ENCODE assay signal across 24 mouse cellular contexts in genomic region chr10:60272241-60272640, GRCm38 (mm10). TPM values are rescaled to one million over a fixed set of nuclear protein-coding genes. Genes with fewer than 3 reads are reported as not detected.
DNase-seq lines count a peak whose midpoint lies in the region; ATAC-seq and TF ChIP-seq lines count a peak whose summit lies in the region.
"Had no signal": no experiment of that assay in that cellular context is flagged by ENCODE, and none has a peak within 500 bp of the region (broad histone marks: within the 10 kb centered on the region; RNA-seq: fewer than 3 reads in every experiment).

No protein-coding gene starts in this region.

- H3K4me3 ChIP-seq in heart, embryonic 11.5 days (ENCODE audit: low read depth, low read length): no peak overlapping the region
- no peak overlapping the region for H3K4me3 ChIP-seq in heart, adult 2 months
- H3K4me3 ChIP-seq in liver, embryonic 11.5 days (ENCODE audit: low read depth, low read length): no peak overlapping the region
- no peak overlapping the region for H3K4me3 ChIP-seq in liver, embryonic 13.5 days (replicated peaks)
- no peak overlapping the region for H3K4me3 ChIP-seq in forebrain, embryonic 11.5 days (ENCODE audit: low read depth, low read length)
- H3K4me3 ChIP-seq: forebrain, embryonic 15.5 days; hindbrain, embryonic 15.5 days; kidney, embryonic 15.5 days; left cerebral cortex, adult 2 months; liver, embryonic 15.5 days; megakaryocyte, embryonic 14.5 days; midbrain, embryonic 15.5 days; myocyte had no signal

- no peak overlapping the region for H3K27ac ChIP-seq in heart, embryonic 11.5 days (ENCODE audit: low read depth, low read length)
- H3K27ac ChIP-seq in heart, adult 2 months: no peak overlapping the region
- no peak overlapping the region; the same call in 1 of the 2 replicates for H3K27ac ChIP-seq in liver, embryonic 11.5 days (ENCODE audit: low read depth, low read length)
- H3K27ac ChIP-seq in liver, embryonic 13.5 days: no peak overlapping the region
- H3K27ac ChIP-seq in forebrain, embryonic 11.5 days (ENCODE audit: low read depth, low read length): no peak overlapping the region
- H3K27ac ChIP-seq: forebrain, embryonic 15.5 days; hindbrain, embryonic 15.5 days; kidney, embryonic 15.5 days; left cerebral cortex, adult 2 months; liver, embryonic 15.5 days; midbrain, embryonic 15.5 days had no signal

- H3K79me2 ChIP-seq in heart, adult 2 months (replicated peaks; ENCODE audit: control insufficient read depth, insufficient read depth, low read length): no peaks in the 10 kb centered on the region

- ATAC-seq in heart, embryonic 11.5 days (replicated peaks; ENCODE audit: insufficient number of reproducible peaks, low FRiP score, low TSS enrichment): peak; percentile 46; the same call in 1 of the 2 replicates
- ATAC-seq in liver, embryonic 11.5 days (replicated peaks; ENCODE audit: low FRiP score): peak; percentile 64
- peak; percentile 49 for ATAC-seq in liver, embryonic 13.5 days (ENCODE audit: low read depth)
- ATAC-seq in forebrain, embryonic 11.5 days (replicated peaks; ENCODE audit: low FRiP score): no peak
- ATAC-seq: forebrain, embryonic 15.5 days; intestine, postnatal 0 days; midbrain, embryonic 15.5 days had no signal

- peaks cover 13% of the 10 kb centered on the region for H3K4me1 ChIP-seq in heart, embryonic 11.5 days (ENCODE audit: control insufficient read depth, insufficient read depth, low read length)
- H3K4me1 ChIP-seq in heart, adult 2 months (ENCODE audit: control insufficient read depth, insufficient read depth, low read length): no peaks in the 10 kb centered on the region
- H3K4me1 ChIP-seq in liver, embryonic 11.5 days (replicated peaks; ENCODE audit: control insufficient read depth, insufficient read depth, low read length): peaks cover 20% of the 10 kb centered on the region
- H3K4me1 ChIP-seq in liver, embryonic 13.5 days (replicated peaks): peaks cover 45% of the 10 kb centered on the region
- H3K4me1 ChIP-seq in forebrain, embryonic 11.5 days (replicated peaks; ENCODE audit: control insufficient read depth, insufficient read depth, low read length): no peaks in the 10 kb centered on the region
- H3K4me1 ChIP-seq: hindbrain, embryonic 15.5 days had no signal

- no peak for TF ChIP-seq CTCF in heart, adult 2 months (IDR thresholded peaks at IDR 0.05)

- TF ChIP-seq POLR2A in heart, adult 2 months (IDR thresholded peaks at IDR 0.05; ENCODE audit: insufficient read depth, low read depth, low read length): no peak

- 14% methylated on average over 6 of the region's 6 CpGs for WGBS in heart, embryonic 11.5 days (ENCODE audit: insufficient replicate concordance)
- WGBS in heart, adult 2 months: 43% methylated on average over 6 of the region's 6 CpGs
- 22% methylated on average over 6 of the region's 6 CpGs for WGBS in liver, embryonic 11.5 days
- WGBS in liver, embryonic 13.5 days (ENCODE audit: insufficient replicate concordance): 10% methylated on average over 6 of the region's 6 CpGs
- 69% methylated on average over 6 of the region's 6 CpGs for WGBS in forebrain, embryonic 11.5 days

- H3K27me3 ChIP-seq in heart, embryonic 11.5 days (ENCODE audit: control insufficient read depth, insufficient read depth, low read length): no peaks in the 10 kb centered on the region
- no peaks in the 10 kb centered on the region for H3K27me3 ChIP-seq in heart, adult 2 months (ENCODE audit: control insufficient read depth, insufficient read depth, low read length)
- no peaks in the 10 kb centered on the region for H3K27me3 ChIP-seq in liver, embryonic 11.5 days (replicated peaks; ENCODE audit: control insufficient read depth, insufficient read depth, low read length)
- no peaks in the 10 kb centered on the region for H3K27me3 ChIP-seq in liver, embryonic 13.5 days
- no peaks in the 10 kb centered on the region for H3K27me3 ChIP-seq in forebrain, embryonic 11.5 days (ENCODE audit: control insufficient read depth, insufficient read depth, low read length)
- H3K27me3 ChIP-seq: forebrain, embryonic 15.5 days; hindbrain, embryonic 15.5 days; kidney, embryonic 15.5 days; liver, embryonic 15.5 days; midbrain, embryonic 15.5 days had no signal

- H3K4me2 ChIP-seq in heart, embryonic 11.5 days: no peak overlapping the region
- H3K4me2 ChIP-seq in liver, embryonic 11.5 days: peak overlapping the region; percentile 7
- H3K4me2 ChIP-seq in liver, embryonic 13.5 days: no peak overlapping the region
- H3K4me2 ChIP-seq in forebrain, embryonic 11.5 days (ENCODE audit: low read depth, low read length, severe bottlenecking): no peak overlapping the region
- H3K4me2 ChIP-seq: forebrain, embryonic 15.5 days; hindbrain, embryonic 15.5 days; kidney, embryonic 15.5 days; liver, embryonic 15.5 days; midbrain, embryonic 15.5 days had no signal

- H3K9me3 ChIP-seq in heart, embryonic 11.5 days (replicated peaks; ENCODE audit: control insufficient read depth, low read length): no peaks in the 10 kb centered on the region
- no peaks in the 10 kb centered on the region for H3K9me3 ChIP-seq in liver, embryonic 11.5 days (ENCODE audit: control insufficient read depth, low read length)
- no peaks in the 10 kb centered on the region for H3K9me3 ChIP-seq in liver, embryonic 13.5 days (replicated peaks)
- no peaks in the 10 kb centered on the region for H3K9me3 ChIP-seq in forebrain, embryonic 11.5 days (ENCODE audit: control insufficient read depth, low read length)
- H3K9me3 ChIP-seq: forebrain, embryonic 15.5 days; hindbrain, embryonic 15.5 days; kidney, embryonic 15.5 days; liver, embryonic 15.5 days; megakaryocyte, embryonic 14.5 days; midbrain, embryonic 15.5 days had no signal

- H3K36me3 ChIP-seq in heart, embryonic 11.5 days (ENCODE audit: control insufficient read depth, insufficient read depth, low read length): no peaks in the 10 kb centered on the region
- H3K36me3 ChIP-seq in heart, adult 2 months (ENCODE audit: control insufficient read depth, insufficient read depth, low read length): no peaks in the 10 kb centered on the region
- H3K36me3 ChIP-seq in liver, embryonic 11.5 days (ENCODE audit: control insufficient read depth, insufficient read depth, low read length): no peaks in the 10 kb centered on the region
- H3K36me3 ChIP-seq in liver, embryonic 13.5 days: no peaks in the 10 kb centered on the region
- H3K36me3 ChIP-seq in forebrain, embryonic 11.5 days (ENCODE audit: control insufficient read depth, insufficient read depth, low read length): no peaks in the 10 kb centered on the region
- H3K36me3 ChIP-seq: forebrain, embryonic 15.5 days; hindbrain, embryonic 15.5 days; kidney, embryonic 15.5 days; liver, embryonic 15.5 days; midbrain, embryonic 15.5 days had no signal

- TF ChIP-seq EP300 in heart, adult 2 months (IDR thresholded peaks at IDR 0.05; ENCODE audit: insufficient read depth, low read depth, low read length): no peak

- intact Hi-C loops in heart, adult 2 months (cut with DNase I): no loop called here

- no peak for DNase-seq in heart, adult 2 months
- DNase-seq in liver, embryonic 11.5 days (ENCODE audit: low spot score): no peak
- DNase-seq in liver: no peak
- DNase-seq in liver, embryonic 13.5 days: no peak
- no peak for DNase-seq in forebrain, embryonic 11.5 days (ENCODE audit: low spot score)
- DNase-seq in right cerebral cortex, postnatal 25 days: no peak
- DNase-seq: adrenal gland, adult 2 months; B cell, adult 2 months; cerebellum, adult 11-12 months; gastrocnemius, postnatal 25 days; kidney, postnatal 4 days; layer of hippocampus, adult 9-11 months; lung, postnatal 10 days; thymus, postnatal 36 days had no signal

- no peak overlapping the region for H3K9ac ChIP-seq in heart, embryonic 11.5 days (ENCODE audit: low read depth, low read length)
- H3K9ac ChIP-seq in heart, adult 2 months (ENCODE audit: low read depth, low read length): no peak overlapping the region
- H3K9ac ChIP-seq in liver, embryonic 11.5 days (ENCODE audit: low read depth, low read length): no peak overlapping the region
- H3K9ac ChIP-seq in liver, embryonic 13.5 days: no peak overlapping the region
- no peak overlapping the region for H3K9ac ChIP-seq in forebrain, embryonic 11.5 days (ENCODE audit: low read length)
- H3K9ac ChIP-seq: forebrain, embryonic 15.5 days; hindbrain, embryonic 15.5 days; kidney, embryonic 15.5 days; liver, embryonic 15.5 days; midbrain, embryonic 15.5 days had no signal

RNA-seq across cellular contexts. Expression of gene Psap, which starts 5.2 kb away (rescaled TPM):
- 68.5 and 78.1 TPM in 2 replicates for polyA plus RNA-seq in heart, embryonic 11.5 days (2014; fragmentation: Nextera tagmentation; extraction: Ambion mirVana)
- 1,000 to 10,000 TPM; 1,146 to 1,291 TPM for total RNA-seq in heart, adult 2 months (2021)
- polyA plus RNA-seq in heart, adult 2 months (2012; rRNA removed): 1,270 and 1,818 TPM in 2 replicates
- 57.0 and 59.8 TPM in 2 replicates for polyA plus RNA-seq in liver, embryonic 11.5 days (2014; fragmentation: Nextera tagmentation; extraction: Ambion mirVana)
- polyA plus RNA-seq in liver, embryonic 13.5 days (2015; fragmentation: Nextera tagmentation; extraction: Ambion mirVana): 52.6 and 54.5 TPM in 2 replicates
- 63.6 and 74.2 TPM in 2 replicates for polyA plus RNA-seq in forebrain, embryonic 11.5 days (2014; fragmentation: Nextera tagmentation; extraction: Ambion mirVana)

RNA-seq across cellular contexts. Expression of gene Chst3, which starts 53.2 kb away (rescaled TPM):
- 0.57 and 0.73 TPM in 2 replicates for polyA plus RNA-seq in heart, embryonic 11.5 days (2014; fragmentation: Nextera tagmentation; extraction: Ambion mirVana)
- under 1 TPM; 0.80 to 0.91 TPM for total RNA-seq in heart, adult 2 months (2021)
- 1.3 and 1.5 TPM in 2 replicates for polyA plus RNA-seq in heart, adult 2 months (2012; rRNA removed)
- 0.48 and 0.60 TPM in 2 replicates for polyA plus RNA-seq in liver, embryonic 11.5 days (2014; fragmentation: Nextera tagmentation; extraction: Ambion mirVana)
- 0.07 and 0.08 TPM in 2 replicates for polyA plus RNA-seq in liver, embryonic 13.5 days (2015; fragmentation: Nextera tagmentation; extraction: Ambion mirVana)
- 2.8 and 3.2 TPM in 2 replicates for polyA plus RNA-seq in forebrain, embryonic 11.5 days (2014; fragmentation: Nextera tagmentation; extraction: Ambion mirVana)

Comparison
In these comparisons a context has a peak if more than half of its experiments do, and no peak if none do; other contexts are left out.
1. RNA of gene Psap, which starts 5.2 kb away (polyA plus RNA-seq): 1,270 to 1,818 TPM in heart, adult 2 months; 68.5 to 78.1 TPM in heart, embryonic 11.5 days, 63.6 to 74.2 TPM in forebrain, embryonic 11.5 days, 57.0 to 59.8 TPM in liver, embryonic 11.5 days and 52.6 to 54.5 TPM in liver, embryonic 13.5 days; every median in the first group is over 10 times any median in the second.